In genomic region chr5:44711211-44711610, GRCm38 (mm10) we compare ENCODE assay signal across 10 mouse cellular contexts.
A peak's percentile ranks its signal among the peaks of the same experiment; 100 is the strongest.
DNase-seq lines count a peak whose midpoint lies in the region; ATAC-seq and TF ChIP-seq lines count a peak whose summit lies in the region.
"Had no signal": no experiment of that assay in that cellular context is flagged by ENCODE, and none has a peak within 500 bp of the region (broad histone marks: within the 10 kb centered on the region; RNA-seq: fewer than 3 reads in every experiment).

No protein-coding gene starts in this region.

- no peak overlapping the region for H3K27ac ChIP-seq in forebrain, postnatal 0 days (ENCODE audit: low read depth, low read length)
- H3K27ac ChIP-seq in forebrain, embryonic 11.5 days (ENCODE audit: low read depth, low read length), result no peak overlapping the region
- H3K27ac ChIP-seq in neural tube, embryonic 15.5 days (replicated peaks), result no peak overlapping the region; the same call in 1 of the 2 replicates
- H3K27ac ChIP-seq: embryonic facial prominence, embryonic 12.5 days had no signal

- no peak overlapping the region for H3K4me3 ChIP-seq in forebrain, postnatal 0 days (ENCODE audit: low read depth, low read length)
- H3K4me3 ChIP-seq in forebrain, embryonic 11.5 days (ENCODE audit: low read depth, low read length), result no peak overlapping the region
- no peak overlapping the region for H3K4me3 ChIP-seq in neural tube, embryonic 15.5 days (replicated peaks)
- H3K4me3 ChIP-seq: embryonic facial prominence, embryonic 12.5 days had no signal

- H3K27me3 ChIP-seq in forebrain, postnatal 0 days (ENCODE audit: insufficient read depth, low read length), result no peaks in the 10 kb centered on the region
- no peaks in the 10 kb centered on the region for H3K27me3 ChIP-seq in forebrain, embryonic 11.5 days (ENCODE audit: control insufficient read depth, insufficient read depth, low read length)
- H3K27me3 ChIP-seq in neural tube, embryonic 15.5 days (replicated peaks), result no peaks in the 10 kb centered on the region
- H3K27me3 ChIP-seq: embryonic facial prominence, embryonic 12.5 days had no signal

- 28% methylated on average over 5 of the region's 5 CpGs for WGBS in forebrain, postnatal 0 days
- WGBS in forebrain, embryonic 11.5 days, result 67% methylated on average over 5 of the region's 5 CpGs
- 40% methylated on average over 5 of the region's 5 CpGs for WGBS in neural tube, embryonic 15.5 days

- no peaks in the 10 kb centered on the region for H3K36me3 ChIP-seq in forebrain, postnatal 0 days (ENCODE audit: insufficient read depth)
- no peaks in the 10 kb centered on the region for H3K36me3 ChIP-seq in forebrain, embryonic 11.5 days (ENCODE audit: control insufficient read depth, insufficient read depth, low read length)
- H3K36me3 ChIP-seq in neural tube, embryonic 15.5 days, result no peaks in the 10 kb centered on the region
- H3K36me3 ChIP-seq: embryonic facial prominence, embryonic 12.5 days had no signal

- no peak for TF ChIP-seq CTCF in forebrain, postnatal 0 days (IDR thresholded peaks at IDR 0.05; ENCODE audit: low read depth)

- H3K4me2 ChIP-seq in forebrain, postnatal 0 days (ENCODE audit: low read depth), result no peak overlapping the region
- H3K4me2 ChIP-seq in forebrain, embryonic 11.5 days (ENCODE audit: low read depth, low read length, severe bottlenecking), result no peak overlapping the region
- no peak overlapping the region for H3K4me2 ChIP-seq in neural tube, embryonic 15.5 days
- H3K4me2 ChIP-seq: embryonic facial prominence, embryonic 12.5 days had no signal

- H3K4me1 ChIP-seq in forebrain, postnatal 0 days (ENCODE audit: insufficient read depth), result no peaks in the 10 kb centered on the region; the same call in 1 of the 2 replicates
- peaks cover 7% of the 10 kb centered on the region; the same call in 1 of the 2 replicates for H3K4me1 ChIP-seq in forebrain, embryonic 11.5 days (replicated peaks; ENCODE audit: control insufficient read depth, insufficient read depth, low read length)
- H3K4me1 ChIP-seq in neural tube, embryonic 15.5 days, result peaks cover 31% of the 10 kb centered on the region

- DNase-seq in forebrain, postnatal 0 days, result peak; percentile 59
- no peak for DNase-seq in forebrain, embryonic 11.5 days (ENCODE audit: low spot score)
- peak; percentile 9 for DNase-seq in neural tube, embryonic 10.5 days (ENCODE audit: extremely low spot score, low spot score)
- peak; percentile 59 to 66 for DNase-seq in kidney, postnatal 25 days
- no peak for DNase-seq in right cerebral cortex, postnatal 14 days
- DNase-seq in layer of hippocampus, adult 18-20 months (ENCODE audit: low spot score in 2 of 2), result no peak
- no peak for DNase-seq in layer of hippocampus, adult 9-11 months
- DNase-seq: cerebellum, adult 2 months had no signal

- ATAC-seq in forebrain, postnatal 0 days, result peak; percentile 42; the same call in 1 of the 2 replicates
- ATAC-seq in forebrain, embryonic 11.5 days (replicated peaks; ENCODE audit: low FRiP score), result no peak
- ATAC-seq in neural tube, embryonic 15.5 days (ENCODE audit: low FRiP score), result no peak

- no peaks in the 10 kb centered on the region for H3K9me3 ChIP-seq in forebrain, postnatal 0 days (ENCODE audit: low read length)
- no peaks in the 10 kb centered on the region for H3K9me3 ChIP-seq in forebrain, embryonic 11.5 days (ENCODE audit: control insufficient read depth, low read length)
- H3K9me3 ChIP-seq in neural tube, embryonic 15.5 days (replicated peaks), result no peaks in the 10 kb centered on the region
- H3K9me3 ChIP-seq: embryonic facial prominence, embryonic 12.5 days had no signal

- no peak overlapping the region for H3K9ac ChIP-seq in forebrain, postnatal 0 days
- no peak overlapping the region for H3K9ac ChIP-seq in forebrain, embryonic 11.5 days (ENCODE audit: low read length)
- no peak overlapping the region for H3K9ac ChIP-seq in neural tube, embryonic 15.5 days (replicated peaks)
- H3K9ac ChIP-seq: embryonic facial prominence, embryonic 12.5 days had no signal

Comparison
In these comparisons a context has a peak if more than half of its experiments do, and no peak if none do; other contexts are left out.
1. DNase-seq: peak in forebrain, postnatal 0 days (single experiment), neural tube, embryonic 10.5 days (single experiment) and kidney, postnatal 25 days (2 of 2); none in forebrain, embryonic 11.5 days (single experiment), right cerebral cortex, postnatal 14 days (single experiment), layer of hippocampus, adult 18-20 months (0 of 2) and layer of hippocampus, adult 9-11 months (single experiment).